Mouse (Mus musculus): Measurements from ENCODE around the gene Sema4d. TPM values are rescaled to one million over a fixed set of nuclear protein-coding genes. Genes with fewer than 3 reads are reported as not detected.
A peak's percentile ranks its signal among the peaks of the same experiment; 100 is the strongest.
"Not testable (repeated sequence)": the region's sequence is repeated elsewhere in the genome, so short reads cannot be mapped to it uniquely, and the experiment has no call there.

The Sema4d gene
- total RNA-seq, 2 experiments from 2014 or later = 22.0 to 30.9 TPM

DNA sequence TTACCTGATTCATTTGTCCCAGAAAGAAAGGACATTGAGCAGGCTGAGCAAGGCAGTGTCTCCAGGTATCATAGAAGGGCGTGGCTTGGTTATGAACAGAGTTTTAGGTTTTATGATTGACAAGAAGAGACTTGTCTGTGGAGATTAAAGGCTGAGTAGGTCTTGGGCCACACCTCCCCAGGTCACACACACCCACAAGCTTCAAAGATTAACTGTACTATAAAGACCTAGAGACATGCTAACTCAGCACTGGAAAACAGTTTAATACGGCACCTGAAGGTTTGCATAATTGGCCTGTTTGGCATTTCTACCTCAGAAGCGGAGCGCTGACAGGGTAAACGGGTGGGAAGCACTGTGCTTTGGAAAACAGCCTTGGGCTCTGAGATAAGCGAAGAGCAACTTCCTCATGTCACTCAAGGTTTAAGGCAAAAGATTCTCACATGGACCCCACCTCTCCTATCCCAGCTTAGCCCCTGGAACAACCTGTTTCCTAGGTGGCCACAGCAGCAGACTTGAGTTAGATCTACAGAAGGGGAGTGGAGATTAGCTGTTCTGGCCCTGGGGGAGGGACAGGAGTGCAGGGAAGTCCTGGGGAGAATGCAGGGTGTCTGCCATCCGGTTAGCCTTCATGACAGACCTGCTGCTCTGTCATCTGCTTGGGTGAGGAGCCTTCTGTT, 108.1 kb downstream of the Sema4d start:
- DNase-seq (ENCODE audit: low spot score in 2 of 2) = no peak

DNA sequence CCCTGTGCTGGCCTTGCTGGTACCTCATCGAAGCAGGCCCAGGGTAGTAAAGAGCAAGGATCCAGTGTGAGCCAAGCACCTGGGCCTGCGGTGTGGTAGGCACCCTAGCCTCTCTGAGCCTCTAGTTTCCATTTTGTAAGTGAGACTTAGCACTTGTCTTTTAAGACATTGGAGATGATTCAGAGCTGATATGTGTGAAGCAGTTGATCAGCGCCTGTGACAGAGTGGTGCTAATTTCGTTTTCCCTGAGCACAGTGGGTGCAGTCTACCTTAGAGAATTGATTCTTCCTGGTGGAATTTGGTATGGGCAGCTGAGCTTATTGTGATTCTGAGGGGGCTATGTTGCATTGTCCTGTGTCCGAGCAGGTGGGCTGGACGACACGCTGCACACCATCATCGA, 111.9 kb downstream of the Sema4d start:
- no peak for DNase-seq (ENCODE audit: low spot score in 2 of 2)

DNA sequence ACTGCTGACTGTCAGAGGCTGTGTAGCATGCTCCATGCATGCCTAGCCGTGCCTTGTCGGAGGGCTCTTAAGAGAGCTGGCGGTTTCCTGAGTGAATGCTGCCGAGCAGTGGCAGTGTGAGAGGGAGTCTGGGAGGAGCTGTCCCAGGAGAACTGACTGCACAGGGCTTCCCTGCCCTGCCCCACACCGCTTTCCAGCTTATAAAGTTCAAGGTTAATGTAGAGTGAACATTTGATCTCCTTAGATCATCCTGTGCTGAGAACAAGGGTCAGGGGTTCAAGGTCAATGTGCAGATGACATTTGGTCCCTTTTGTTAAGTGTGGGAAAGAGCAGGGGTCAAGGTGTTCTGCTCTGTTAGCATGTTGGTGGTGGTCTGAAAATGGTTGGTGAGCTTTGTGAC, 112.5 kb downstream of the Sema4d start:
- no peak for DNase-seq (ENCODE audit: low spot score in 2 of 2)

DNA sequence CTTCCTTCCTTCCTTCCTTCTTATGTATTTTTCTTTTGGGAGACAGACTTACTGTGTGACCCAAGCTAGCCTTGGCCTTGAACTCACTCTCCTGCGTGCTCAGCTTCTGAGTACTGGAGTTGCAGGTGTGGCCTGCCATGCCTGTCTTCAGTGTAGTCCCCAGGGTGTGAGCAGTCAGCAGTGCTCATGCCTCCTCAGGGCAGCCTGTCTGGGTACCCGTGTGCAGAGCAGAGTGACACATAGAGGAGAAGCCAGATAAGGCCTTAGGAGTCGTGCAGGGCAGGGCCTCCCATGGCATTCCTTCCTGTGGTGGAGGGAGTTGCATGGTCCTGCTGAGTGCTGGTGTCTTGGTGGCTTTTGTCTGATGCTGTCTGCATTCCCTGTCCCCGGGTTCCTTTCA, 114.2 kb downstream of the Sema4d start:
- DNase-seq (ENCODE audit: low spot score in 2 of 2) = no peak

DNA sequence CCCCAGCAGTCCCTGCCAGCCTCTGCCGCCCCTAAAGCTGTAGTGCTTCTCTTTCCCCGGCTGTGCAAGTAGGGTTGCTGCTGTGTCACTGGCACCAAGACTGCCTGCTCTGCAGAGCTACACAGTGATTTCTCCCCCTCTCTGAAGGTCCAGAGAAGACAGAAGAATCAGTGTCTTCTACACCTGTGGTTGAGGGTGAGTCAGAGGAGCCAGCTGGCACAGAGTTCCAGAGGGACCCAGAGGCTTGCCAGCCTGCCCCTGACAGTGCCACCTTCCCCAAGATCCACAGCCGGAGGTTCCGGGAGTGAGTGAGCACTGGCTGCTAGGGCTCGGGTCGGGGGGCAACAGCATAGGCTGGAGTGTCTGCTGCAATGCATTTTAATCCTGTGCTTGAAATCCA, 114.9 kb downstream of the Sema4d start:
- DNase-seq (ENCODE audit: low spot score in 2 of 2) = no peak

DNA sequence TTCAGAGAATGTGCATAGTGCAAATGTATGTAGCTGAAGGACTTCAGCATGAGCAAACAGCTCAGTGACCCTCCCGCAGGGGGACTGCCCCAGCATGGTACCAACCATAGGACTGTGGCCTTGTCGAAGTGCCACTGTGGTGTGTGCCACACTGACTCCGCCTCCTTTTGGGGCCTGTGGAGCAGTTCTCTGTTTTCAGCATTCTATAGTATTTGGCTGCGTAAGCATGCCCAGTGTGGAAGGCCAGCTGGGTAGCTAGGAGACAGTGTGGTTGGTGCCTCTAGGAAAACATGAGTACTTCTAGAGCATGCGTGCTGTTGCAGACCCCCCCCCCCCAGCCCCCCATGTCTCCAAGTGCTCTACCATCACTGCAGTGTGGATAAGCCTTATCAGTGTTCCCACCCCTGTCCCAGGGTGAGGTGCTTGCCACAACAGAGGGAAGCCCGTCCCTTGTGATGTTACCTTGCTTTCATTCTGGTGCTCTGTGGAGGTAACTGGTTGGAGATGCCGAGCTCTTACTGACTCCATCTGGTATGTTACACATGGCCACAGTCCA, 115.8 kb downstream of the Sema4d start:
- no peak for DNase-seq (ENCODE audit: low spot score in 2 of 2)

DNA sequence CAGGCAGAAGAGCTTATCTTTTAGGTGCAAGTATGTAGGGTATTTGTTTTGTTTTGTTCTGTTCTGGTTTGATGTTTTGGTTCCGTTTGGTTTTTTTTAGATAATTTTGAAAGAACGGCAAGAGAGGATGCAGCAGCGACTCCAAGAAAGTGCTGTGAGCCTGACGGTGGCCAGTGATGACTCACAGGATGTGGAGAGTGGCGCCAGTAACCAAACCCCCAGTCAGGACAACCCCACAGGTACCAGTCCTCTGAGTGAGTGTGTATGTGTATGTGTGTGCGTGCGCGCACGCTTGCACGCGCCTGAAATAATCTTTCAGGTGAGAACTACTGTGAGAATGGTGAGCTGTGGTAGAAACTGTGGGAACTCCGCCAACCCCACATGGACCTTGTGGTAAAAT, 116.5 kb downstream of the Sema4d start:
- DNase-seq (ENCODE audit: low spot score in 2 of 2) = no peak

DNA sequence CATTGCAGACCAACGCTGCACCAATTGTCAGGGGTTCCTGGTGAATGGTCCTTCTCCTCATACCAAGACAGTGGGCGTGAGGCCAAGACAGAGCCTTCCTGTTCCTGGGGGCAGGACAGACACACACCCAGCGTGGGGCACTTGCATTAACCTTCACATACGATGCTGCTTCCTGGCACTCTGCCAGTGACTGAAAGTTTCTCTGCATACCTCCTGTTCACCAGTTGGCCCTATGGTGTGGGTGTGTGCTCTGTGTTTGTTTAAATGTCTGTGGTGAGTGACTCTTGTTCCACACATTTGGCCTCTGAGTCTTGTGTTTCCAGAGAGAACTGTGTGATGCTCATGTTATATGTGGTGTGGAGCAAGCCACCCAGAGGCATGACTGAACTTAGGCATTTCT, 116.9 kb downstream of the Sema4d start:
- DNase-seq (ENCODE audit: low spot score in 2 of 2) = no peak

DNA sequence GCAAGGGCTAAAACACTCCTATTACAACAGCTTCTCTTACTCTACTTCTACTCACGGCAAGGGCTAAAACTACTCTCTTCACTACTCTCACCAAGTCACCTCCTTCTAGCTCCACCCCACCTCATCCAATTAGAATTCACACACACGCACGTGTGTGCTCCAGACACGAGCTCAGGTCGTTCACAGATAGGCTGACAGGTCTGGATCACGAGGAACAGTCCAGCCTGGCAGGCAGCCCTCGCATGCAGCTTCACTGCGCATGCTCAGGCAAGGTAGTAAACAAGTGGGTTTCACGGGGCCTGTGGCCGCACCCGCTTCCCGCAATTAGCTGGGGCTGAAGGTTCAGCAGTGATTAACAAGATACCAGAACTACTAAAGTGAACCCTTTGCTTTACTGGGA, 125.4 kb downstream of the Sema4d start:
- not testable (repeated sequence) for DNase-seq (ENCODE audit: low spot score in 2 of 2)

DNA sequence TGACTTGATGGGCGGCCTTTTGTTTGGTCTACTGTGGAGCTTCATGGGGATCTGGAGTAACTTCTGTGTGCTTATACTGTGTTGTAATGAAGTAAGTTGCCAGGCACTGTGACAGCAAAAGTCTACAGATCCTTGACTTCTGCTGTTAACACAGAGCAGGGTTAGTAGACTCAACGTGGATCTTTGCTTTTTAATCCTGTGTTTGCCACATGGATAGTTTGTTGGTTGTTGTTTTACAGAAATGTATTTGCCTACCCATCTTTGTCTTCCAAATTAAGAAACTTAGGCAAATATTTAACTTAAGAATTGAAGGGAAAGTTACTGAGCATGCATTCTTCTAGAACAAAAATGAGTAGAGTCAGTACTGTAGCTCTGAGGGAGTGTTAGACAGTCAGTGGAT, 130.0 kb downstream of the Sema4d start:
- no peak for DNase-seq (ENCODE audit: low spot score in 2 of 2)

DNA sequence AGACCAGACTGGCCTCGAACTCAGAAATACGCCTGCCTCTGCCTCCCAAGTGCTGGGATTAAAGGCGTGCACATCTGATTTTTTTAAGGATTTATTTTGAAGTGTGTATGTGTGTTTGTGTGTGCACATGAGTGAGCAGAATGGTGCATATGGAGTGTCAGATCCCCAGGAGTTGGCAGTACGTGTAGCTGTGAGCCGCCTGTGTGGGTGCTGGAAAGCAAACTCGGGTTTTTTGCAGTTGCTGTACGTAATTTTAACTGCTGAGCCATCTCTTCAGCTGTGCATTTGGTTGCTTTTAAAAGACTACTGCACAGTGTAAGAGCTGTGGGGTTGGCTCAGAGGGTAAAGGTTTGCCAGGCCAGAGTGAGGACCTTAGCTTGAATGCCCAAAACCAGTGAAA, 134.0 kb downstream of the Sema4d start:
- DNase-seq (ENCODE audit: low spot score in 2 of 2) = no peak

DNA sequence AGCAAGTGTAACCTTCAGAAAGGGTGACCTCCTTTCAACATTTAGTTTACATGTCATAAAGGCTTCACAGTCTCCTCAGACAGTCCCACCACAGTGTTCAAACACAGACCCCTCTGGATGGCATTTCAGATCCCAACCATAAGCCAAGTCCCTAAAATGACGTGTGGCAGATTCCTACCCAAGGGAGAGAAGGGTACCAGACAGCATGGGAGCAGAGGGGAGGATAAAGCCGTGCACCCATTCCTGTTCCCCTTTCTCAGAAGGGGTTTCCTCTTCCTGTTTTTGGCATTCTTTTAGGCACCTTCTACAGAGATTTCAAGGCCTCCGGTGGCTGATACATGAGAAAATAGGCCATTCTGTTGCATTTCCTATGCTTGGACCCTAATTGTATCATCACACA, 135.5 kb downstream of the Sema4d start:
- no peak for DNase-seq (ENCODE audit: low spot score in 2 of 2)

DNA sequence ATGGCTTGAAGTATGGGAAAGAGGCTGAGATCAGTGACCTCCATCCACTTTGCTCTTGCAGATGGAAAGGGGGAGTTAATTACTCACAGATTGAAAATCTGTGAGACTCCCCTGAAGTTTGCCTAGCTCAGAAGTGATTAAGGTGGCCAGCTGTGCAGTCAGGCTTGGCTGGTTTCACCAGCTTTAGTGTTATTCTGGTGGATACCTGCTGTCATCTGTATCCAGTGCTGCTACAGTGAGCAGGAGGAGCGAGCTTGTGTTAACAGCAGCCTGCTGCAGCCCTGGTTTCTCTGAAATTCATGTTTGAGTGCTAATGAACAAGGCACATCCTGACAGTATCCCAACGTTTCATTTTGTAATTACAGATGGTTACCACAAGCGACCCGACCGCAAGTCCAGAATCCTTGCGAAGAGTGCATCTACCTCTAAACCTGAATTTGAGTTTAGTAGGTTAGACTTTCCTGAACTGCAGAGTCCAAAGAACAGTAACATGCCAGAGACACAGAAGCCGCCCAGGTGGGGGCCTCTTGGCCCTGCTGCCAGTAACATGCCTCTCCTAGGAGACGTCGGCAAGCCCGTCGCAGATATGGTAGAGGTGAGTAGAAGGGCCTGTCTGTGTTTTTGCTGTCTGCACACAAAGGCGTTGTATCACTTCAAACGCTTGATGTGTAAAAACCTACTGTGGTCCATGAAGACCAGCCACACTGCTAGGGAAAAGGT, 136.9 kb downstream of the Sema4d start:
- DNase-seq (ENCODE audit: low spot score in 2 of 2) = no peak

DNA sequence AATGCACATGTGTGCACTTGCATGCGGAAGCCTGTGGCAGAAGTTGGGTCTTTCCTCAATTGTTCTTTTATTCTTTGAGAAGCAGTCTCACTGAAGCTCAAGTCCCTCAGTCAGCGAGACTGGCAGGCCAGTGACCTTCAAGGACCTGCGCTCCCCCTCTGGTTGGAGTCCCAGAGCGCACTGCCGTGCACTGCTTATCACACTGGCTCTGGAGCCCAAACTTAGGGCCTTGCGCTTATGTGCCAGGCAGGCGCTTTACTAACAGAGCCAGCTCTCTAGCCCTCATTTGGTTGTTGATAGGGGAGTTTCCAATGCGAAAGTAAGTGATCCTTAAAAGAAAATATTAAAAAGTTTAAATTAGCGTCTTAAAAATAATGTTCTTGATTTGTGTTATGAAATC, 139.6 kb downstream of the Sema4d start:
- no peak for DNase-seq (ENCODE audit: low spot score in 2 of 2)

DNA sequence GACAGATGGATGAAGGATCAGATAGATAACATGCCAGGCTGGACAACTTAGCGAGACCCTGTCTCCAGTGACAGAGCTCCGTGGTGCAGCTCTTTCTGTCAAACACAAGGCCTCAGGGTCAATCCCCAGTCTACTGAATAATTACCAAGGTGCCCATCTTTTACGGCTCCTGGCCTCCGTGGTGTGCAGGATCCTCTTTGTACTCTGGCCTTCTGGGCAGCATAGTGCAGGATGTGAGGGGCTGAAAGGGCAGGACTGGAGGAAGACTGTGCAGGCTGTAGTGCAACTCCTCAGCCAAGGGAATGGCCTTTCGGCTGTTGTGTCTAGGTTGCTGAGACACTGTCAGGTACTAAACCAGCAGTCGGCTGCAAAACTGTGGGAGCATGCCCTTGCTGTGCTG, 140.4 kb downstream of the Sema4d start:
- DNase-seq (ENCODE audit: low spot score in 2 of 2) = no peak

DNA sequence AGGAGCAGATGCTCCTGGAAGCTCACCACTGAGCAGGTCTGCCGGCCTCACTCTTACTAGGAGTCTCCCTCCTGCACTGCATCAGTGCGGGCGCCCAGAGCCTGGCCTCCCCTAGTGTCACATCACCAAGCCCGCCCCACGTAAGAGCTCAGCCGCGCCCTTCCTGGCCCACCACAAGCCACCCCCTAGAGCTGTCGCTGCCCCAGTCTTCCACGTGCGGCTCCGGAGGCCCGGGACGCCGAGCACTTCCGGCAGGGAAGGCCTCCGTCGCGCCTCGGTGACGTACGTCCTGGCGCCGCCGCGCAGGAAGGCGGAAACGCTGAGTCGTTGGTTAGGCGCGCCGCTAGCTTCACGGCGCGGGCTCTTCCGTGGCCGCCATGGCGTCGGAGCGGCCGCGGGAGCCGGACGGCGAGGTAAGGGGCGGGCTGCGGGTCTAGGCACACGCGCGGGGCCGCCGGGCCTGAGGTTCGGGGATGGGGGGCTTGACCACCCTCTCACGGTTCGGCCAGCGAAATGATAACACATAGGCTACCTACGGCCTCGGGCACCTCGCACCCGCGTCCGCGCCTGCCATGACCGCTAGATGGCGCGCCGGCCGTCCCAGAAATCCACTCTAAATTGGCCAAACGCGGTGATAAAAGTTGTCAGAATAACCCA, 142.0 kb downstream of the Sema4d start, which contains the start of gene Secisbp2:
Gene Secisbp2 (plus strand): TSS at position 290 of the 657 bp plus-strand sequence.
- peak; percentile 83 to 84 for DNase-seq (ENCODE audit: low spot score in 2 of 2)

DNA sequence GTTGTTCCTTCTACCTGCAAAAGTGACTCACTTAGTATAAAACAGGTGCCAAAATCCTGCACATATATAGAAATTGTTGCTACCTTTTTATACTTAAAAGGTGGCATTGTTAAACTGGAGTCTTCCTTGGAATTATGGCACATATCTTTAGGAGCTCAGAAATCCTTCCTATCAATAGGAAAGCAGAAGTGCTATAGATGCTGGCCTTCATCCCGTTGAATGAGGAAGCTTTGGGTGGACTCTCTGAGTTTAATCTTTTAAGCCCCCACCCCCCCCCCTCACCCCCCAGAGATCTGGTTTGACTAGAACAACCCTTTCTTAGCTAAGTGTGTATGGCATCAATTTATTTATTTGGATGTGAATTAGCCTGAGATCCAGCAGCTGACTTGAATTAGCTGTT, 143.8 kb downstream of the Sema4d start:
- no peak for DNase-seq (ENCODE audit: low spot score in 2 of 2)

DNA sequence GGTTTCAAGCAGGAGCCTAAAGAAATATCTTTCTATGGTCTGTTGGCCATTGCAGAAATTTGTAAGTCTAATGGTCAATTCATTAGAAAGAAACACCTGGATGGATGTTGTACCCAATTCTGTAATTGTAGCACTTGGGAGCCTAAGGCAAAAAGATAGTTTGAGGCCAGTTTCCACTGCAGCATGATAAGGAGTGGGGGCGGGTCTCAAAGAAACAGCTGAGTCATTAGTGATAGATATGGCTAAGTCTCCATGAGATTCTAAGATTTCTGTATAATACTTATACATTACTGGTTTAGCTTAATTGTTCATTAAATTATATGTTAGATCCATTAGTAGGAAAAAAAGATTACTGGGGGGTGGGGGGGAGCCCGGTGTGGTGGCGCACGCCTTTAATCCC, 145.3 kb downstream of the Sema4d start:
- no peak for DNase-seq (ENCODE audit: low spot score in 2 of 2)

DNA sequence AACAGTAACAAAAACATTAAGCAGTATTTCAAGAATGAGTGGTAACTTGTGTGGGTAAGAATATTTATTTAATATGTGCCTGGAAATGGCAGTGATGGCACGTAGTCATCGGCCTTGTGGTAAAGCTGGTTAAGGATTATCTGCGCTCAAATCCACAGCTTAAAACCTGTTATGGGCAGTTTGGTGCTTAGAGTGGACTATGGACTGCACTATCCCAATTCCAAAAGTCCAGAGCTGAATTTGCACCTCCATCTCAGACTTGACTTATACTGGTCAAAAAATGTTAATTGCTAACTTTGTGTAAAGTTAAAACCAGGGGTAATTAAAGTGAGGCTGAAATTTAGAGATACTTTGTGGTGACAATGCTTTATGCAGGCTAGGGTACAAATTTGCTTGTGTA, 145.8 kb downstream of the Sema4d start:
- DNase-seq (ENCODE audit: low spot score in 2 of 2) = no peak

DNA sequence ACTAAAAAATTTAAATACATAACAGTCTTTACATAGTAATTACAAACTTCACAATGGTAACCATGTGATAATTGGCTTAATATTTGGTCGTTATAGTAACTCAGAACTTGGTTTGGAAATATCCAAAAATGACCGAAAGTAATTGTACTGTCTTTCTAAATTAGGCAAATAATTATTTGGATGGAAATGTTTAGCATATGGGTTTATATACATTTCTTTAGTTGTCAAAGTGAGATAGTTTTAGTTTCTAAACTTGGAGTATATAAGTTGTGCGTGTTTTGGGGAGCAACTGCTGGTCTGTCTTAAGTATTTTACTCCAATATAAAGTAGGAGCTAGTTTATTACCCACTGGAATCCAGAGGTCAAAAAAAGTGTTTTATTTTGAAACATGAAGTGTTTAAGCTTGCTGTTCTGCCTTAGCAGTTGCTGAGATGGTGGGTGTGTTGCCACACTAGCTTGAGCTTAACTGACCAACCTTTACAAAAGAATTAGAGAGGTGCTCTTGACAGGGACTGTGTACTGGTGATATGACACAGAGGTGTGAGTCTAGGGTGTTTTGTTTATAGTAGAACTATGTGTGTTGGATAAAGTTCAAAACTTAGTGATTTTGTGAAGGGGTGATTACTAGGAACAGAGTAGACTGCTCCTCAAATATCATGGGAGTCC, 147.1 kb downstream of the Sema4d start:
- no peak for DNase-seq (ENCODE audit: low spot score in 2 of 2)

DNA sequence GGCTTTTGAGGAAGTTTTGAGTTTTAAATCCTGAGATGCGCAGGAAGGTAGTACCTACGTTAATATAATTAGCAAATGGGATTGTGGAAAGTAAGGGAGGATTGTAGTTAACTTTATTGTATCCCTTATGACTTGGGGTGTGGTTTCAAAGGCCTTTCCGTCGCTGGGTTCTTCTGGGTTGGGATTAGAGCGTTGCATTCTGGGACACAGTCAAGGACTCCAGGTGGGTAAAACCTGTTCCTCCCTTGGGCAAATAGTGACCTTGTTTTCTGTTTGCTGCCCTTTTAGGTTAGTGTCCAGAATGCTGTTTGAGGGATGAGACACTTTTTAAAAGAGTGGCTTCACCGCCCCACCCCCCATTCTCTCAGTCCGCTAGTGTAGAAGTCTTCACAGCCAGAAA, 147.7 kb downstream of the Sema4d start:
- no peak for DNase-seq (ENCODE audit: low spot score in 2 of 2)

Measured in adrenal gland, postnatal 4 days (tissue).